Mouse (Mus musculus) ES-Bruce4 (cell line): ENCODE data around the gene Arhgap8. TPM values are rescaled to one million over a fixed set of nuclear protein-coding genes. Genes with fewer than 3 reads are reported as not detected.

ENCODE experiments used
- H3K27ac ChIP-seq: 2 replicates; pipeline ENCODE4 v1.5.1; 2012; ENCODE audit warnings: low read length, inconsistent platforms; ENCODE audit not compliant: insufficient read depth
- H3K27me3 ChIP-seq: 2 replicates; pipeline ENCODE4 v1.6.1; 2012; ENCODE audit warnings: mild to moderate bottlenecking, low read length, inconsistent platforms; ENCODE audit not compliant: control insufficient read depth, poor library complexity, insufficient read depth, severe bottlenecking
- H3K36me3 ChIP-seq: 2 replicates; pipeline ENCODE4 v1.6.1; 2012; ENCODE audit warnings: inconsistent platforms, mild to moderate bottlenecking, low read length, moderate library complexity; ENCODE audit not compliant: control insufficient read depth, poor library complexity, insufficient read depth, severe bottlenecking
- H3K4me1 ChIP-seq: one replicate; pipeline ENCODE4 v1.8.1; 2011; ENCODE audit warnings: low read length; ENCODE audit not compliant: control insufficient read depth, insufficient read depth
- H3K4me3 ChIP-seq: 2 replicates; pipeline ENCODE4 v1.5.1; 2011; ENCODE audit warnings: low read depth, mild to moderate bottlenecking, low read length
- H3K9ac ChIP-seq: 2 replicates; pipeline ENCODE4 v1.6.1; 2012; ENCODE audit warnings: low read depth, mild to moderate bottlenecking, inconsistent platforms; ENCODE audit not compliant: poor library complexity, severe bottlenecking
- H3K9me3 ChIP-seq: replicated peaks from 2 replicates; pipeline ENCODE4 v1.6.1; 2012; ENCODE audit warnings: mild to moderate bottlenecking, low read length, inconsistent platforms; ENCODE audit not compliant: control insufficient read depth, poor library complexity, insufficient read depth, severe bottlenecking
- CTCF ChIP-seq: IDR thresholded peaks from one replicate; pipeline ENCODE4 v1.8.1; 2011; ENCODE audit warnings: low read depth, low read length
- EP300 ChIP-seq: IDR thresholded peaks from 2 replicates; pipeline ENCODE4 v1.6.1; 2011; ENCODE audit warnings: low read depth, low read length; ENCODE audit not compliant: insufficient read depth
- POLR2A ChIP-seq: IDR thresholded peaks from one replicate; pipeline ENCODE4 v1.8.1; 2011; ENCODE audit warnings: low read length; ENCODE audit not compliant: insufficient read depth
- polyA plus RNA-seq: library from polyadenylated mRNA; stranded (reverse); fragments of >200 nt; gene quantifications from 2 replicates; pipeline ENCODE4 v1.2.4, GENCODE M21; 2011; ENCODE audit warnings: low read depth; ENCODE audit not compliant: missing spikeins, insufficient read depth, insufficient read length

Gene Arhgap8
- polyA plus RNA-seq, 1 experiment: 41.1 TPM

GRCm38 (mm10) chr15:84818284-84818683 lies 98.4 kb downstream of the Arhgap8 start:
- Histone ChIP-seq H3K27ac (no peak overlapping the region), H3K36me3 (no peaks in the 10 kb centered on the region), H3K27me3 (no peaks in the 10 kb centered on the region), H3K4me3 (no peak overlapping the region), H3K9me3 (no peaks in the 10 kb centered on the region), H3K9ac (no peak overlapping the region), H3K4me1 (no peaks in the 10 kb centered on the region)
- TF ChIP-seq EP300 (no peak), POLR2A (no peak), CTCF (no peak)

DNA sequence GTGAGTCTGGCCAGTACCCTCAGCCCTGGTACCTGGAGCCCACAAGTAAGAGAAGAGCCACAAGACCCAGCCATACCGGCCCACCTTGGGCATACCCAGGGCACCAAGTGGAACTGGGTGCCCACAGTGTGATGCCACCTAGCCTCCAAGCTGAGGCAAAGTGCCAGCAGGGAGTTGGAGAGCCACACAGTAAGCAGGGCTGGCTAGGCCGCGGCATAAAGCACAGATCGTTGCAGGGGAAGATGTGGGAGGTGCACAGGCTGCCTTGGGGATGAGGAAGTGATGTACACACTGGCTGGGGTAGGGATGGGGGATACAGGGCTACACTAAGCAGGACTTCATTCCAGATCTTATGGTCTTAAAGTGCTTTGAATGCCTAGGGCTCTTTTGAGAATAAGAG lies 101.0 kb downstream of the Arhgap8 start:
- H3K4me3 ChIP-seq: no peak overlapping the region
- no peaks in the 10 kb centered on the region for H3K9me3 ChIP-seq
- H3K4me1 ChIP-seq: no peaks in the 10 kb centered on the region
- no peak for TF ChIP-seq CTCF
- no peak for TF ChIP-seq EP300
- TF ChIP-seq POLR2A: no peak
- H3K27ac ChIP-seq: no peak overlapping the region
- no peak overlapping the region for H3K9ac ChIP-seq
- H3K36me3 ChIP-seq: no peaks in the 10 kb centered on the region
- no peaks in the 10 kb centered on the region for H3K27me3 ChIP-seq

Other genes starting within 250 kb of the Arhgap8 start
- 5.0 and 5.1 TPM in 2 replicates for gene Rtl6, start 162.2 kb upstream of the Arhgap8 start, polyA plus RNA-seq
- 17.3 and 18.9 TPM in 2 replicates for gene Prr5, start 50.4 kb upstream of the Arhgap8 start, polyA plus RNA-seq
- gene Phf21b, start 136.0 kb downstream of the Arhgap8 start, polyA plus RNA-seq: 2.6 and 4.2 TPM in 2 replicates
- 1.1 and 1.2 TPM in 2 replicates for gene Gm29666, start 200.0 kb downstream of the Arhgap8 start, polyA plus RNA-seq
- 67.3 and 69.8 TPM in 2 replicates for gene Nup50, start 203.4 kb downstream of the Arhgap8 start, polyA plus RNA-seq